Mouse (Mus musculus) hindbrain, embryonic 13.5 days (tissue): Measurements from ENCODE around the gene Casz1. TPM values are rescaled to one million over a fixed set of nuclear protein-coding genes. Genes with fewer than 3 reads are reported as not detected.
A peak's percentile ranks its signal among the peaks of the same experiment; 100 is the strongest.

Experiments used
- ATAC-seq: fragments of 200-750 bp; cut with Nextera tagmentation; 2 replicates; pipeline ENCODE4 v1.8.0; 2017; ENCODE audit warnings: moderate TSS enrichment; ENCODE audit not compliant: low FRiP score
- H3K27ac ChIP-seq: fragments of 300-500 bp; sonication (generic); 2 replicates; pipeline ENCODE4 v1.5.1; 2015; ENCODE audit warnings: inconsistent platforms, mild to moderate bottlenecking, moderate library complexity
- H3K27me3 ChIP-seq: fragments of 300-500 bp; sonication (generic); 2 replicates; pipeline ENCODE4 v1.6.1; 2015; ENCODE audit warnings: mild to moderate bottlenecking, inconsistent platforms
- H3K36me3 ChIP-seq: fragments of 300-500 bp; sonication (generic); 2 replicates; pipeline ENCODE4 v1.6.1; 2015; ENCODE audit warnings: mild to moderate bottlenecking, inconsistent platforms
- H3K4me1 ChIP-seq: fragments of 300-500 bp; sonication (generic); replicated peaks from 2 replicates; pipeline ENCODE4 v1.6.1; 2015; ENCODE audit warnings: inconsistent platforms
- H3K4me2 ChIP-seq: fragments of 300-500 bp; sonication (generic); 2 replicates; pipeline ENCODE4 v1.6.1; 2015; ENCODE audit warnings: inconsistent platforms, mild to moderate bottlenecking, moderate library complexity
- H3K4me3 ChIP-seq: fragments of 300-500 bp; sonication (generic); 2 replicates; pipeline ENCODE4 v1.5.1; 2015; ENCODE audit warnings: mild to moderate bottlenecking, inconsistent platforms
- H3K9ac ChIP-seq: fragments of 300-500 bp; sonication (generic); 2 replicates; pipeline ENCODE4 v1.6.1; 2015; ENCODE audit warnings: mild to moderate bottlenecking, inconsistent platforms
- H3K9me3 ChIP-seq: fragments of 300-500 bp; sonication (generic); 2 replicates; pipeline ENCODE4 v1.6.1; 2016; ENCODE audit warnings: inconsistent platforms
- WGBS: fragments of 180-500 bp; shearing (Covaris S2); methylation state at CpG from one replicate; pipeline ENCODE4 v1.1.7; 2015; 5-methylcytosine and 5-hydroxymethylcytosine counted together
- polyA plus RNA-seq: library from polyadenylated mRNA; unstranded; fragments of >200 nt; fragmentation: Nextera tagmentation; extraction: Ambion mirVana; gene quantifications from 2 replicates; pipeline ENCODE4 v1.2.1, GENCODE M21; 2015

Casz1 gene
- polyA plus RNA-seq, 1 experiment from 2014 or later = 6.7 TPM

DNA sequence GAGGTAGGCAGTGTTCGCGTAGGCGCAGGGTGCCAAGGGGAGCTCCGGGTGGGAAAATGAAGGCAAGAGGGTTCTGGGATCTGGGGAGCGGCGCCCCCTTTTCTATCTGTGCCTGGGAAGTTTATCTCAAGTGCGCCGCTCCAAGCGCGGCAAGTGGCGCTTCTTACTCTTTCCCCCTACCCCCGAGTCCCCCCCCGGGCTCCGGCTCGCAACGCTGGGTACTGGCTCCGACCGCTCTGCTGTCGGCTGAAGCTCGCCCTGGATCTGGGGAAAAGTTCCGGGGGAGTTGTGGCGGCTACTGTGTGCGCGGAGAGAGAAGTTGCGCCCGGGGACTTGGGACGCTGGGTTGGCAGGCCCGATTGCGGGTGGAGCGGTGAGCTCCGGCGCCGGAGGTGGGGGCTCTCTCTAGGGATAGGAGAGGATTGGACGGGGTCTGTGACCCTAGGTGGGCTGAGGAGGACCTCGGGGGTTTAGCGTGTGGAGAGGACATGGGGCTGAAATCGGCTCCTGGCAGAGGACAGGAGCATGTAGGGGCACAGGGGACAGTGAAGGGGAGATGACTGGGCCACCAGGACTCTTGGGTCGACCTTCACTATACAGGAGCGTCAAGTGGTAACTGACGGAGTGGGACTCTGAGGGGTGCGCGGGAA is 1.1 kb downstream of the Casz1 start:
- Histone ChIP-seq H3K36me3 (no peaks in the 10 kb centered on the region), H3K9me3 (no peaks in the 10 kb centered on the region), H3K4me1 (peaks cover 62% of the 10 kb centered on the region), H3K27me3 (peaks cover 89% of the 10 kb centered on the region), H3K4me2 (peak overlapping the region; percentile 99), H3K9ac (peak overlapping the region; percentile 69), H3K27ac (peak overlapping the region; percentile 80), H3K4me3 (peak overlapping the region; percentile 60)
- WGBS = 0% methylated on average over 42 of the region's 42 CpGs
- ATAC-seq = no peak

DNA sequence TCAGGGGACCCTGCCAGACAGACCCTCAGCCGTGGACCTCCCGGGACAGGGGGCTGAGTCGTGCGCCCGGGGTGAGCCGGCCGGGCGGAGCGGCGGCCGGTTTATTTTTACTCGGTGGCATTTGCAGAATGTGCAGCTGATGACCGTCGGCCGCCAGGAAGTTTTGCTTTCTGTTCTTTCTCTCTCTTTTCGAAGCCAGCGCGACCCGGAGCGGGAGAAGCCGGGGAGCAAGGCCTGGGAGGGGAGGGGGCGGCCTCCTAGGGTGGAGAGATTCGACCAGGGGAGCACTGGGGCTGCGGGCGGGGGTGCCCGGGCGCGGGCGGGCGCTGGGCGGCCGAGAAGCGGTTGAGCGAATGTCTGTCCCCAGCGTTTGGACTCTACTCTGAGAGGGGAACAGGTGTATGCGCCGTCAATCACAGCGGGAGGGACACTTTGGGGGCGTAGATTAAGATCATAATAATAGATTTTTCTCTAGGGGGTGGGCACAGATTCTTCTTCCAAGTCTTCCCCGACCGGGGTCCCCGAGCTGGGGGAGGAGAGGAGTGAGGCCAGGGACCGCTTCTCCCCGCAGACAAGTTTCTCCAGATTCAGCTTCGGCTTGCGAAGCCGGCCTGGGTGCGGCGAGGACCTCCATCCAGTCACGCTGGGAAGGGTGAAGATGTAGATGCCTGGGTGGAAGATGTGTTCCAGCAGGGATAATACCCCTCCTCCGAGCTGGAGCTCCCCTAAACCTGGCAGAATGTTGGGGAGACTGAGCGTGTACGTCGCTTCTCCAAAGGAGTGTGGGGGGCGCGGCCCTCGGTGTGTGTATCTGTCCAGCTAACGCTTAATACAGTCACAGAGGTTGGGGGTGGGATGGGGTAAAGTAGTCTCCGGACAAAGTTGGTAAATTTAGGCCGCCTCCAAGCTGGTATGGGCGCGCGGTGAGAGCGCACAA is 1.9 kb downstream of the Casz1 start:
- Histone ChIP-seq H3K9me3 (no peaks in the 10 kb centered on the region), H3K4me2 (peak overlapping the region; percentile 99), H3K36me3 (no peaks in the 10 kb centered on the region), H3K27me3 (peaks cover 89% of the 10 kb centered on the region), H3K9ac (peak overlapping the region; percentile 69), H3K4me3 (peak overlapping the region; percentile 60), H3K27ac (peak overlapping the region; percentile 58), H3K4me1 (peaks cover 70% of the 10 kb centered on the region)
- WGBS = under 1% methylated on average over 64 of the region's 64 CpGs
- ATAC-seq = no peak

DNA sequence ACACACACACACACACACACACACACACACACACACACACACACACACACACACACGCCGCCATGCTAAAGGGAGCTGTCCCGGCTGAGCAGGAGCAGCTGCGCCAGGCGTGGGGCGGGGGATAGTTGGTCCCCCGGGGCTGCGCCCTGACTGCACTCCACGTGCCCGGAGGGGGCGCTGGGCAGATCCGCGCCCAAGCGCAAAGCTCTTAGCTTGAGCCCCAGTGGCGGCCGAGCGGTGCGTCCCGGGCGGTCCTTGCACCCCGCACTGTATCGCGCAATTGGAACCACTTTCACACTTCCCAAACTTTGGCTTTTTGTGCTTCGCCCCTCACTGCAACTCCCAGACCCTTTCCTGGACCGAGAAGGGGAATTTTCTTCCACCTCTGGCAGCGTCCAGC is 2.6 kb downstream of the Casz1 start:
- H3K36me3 ChIP-seq = no peaks in the 10 kb centered on the region
- WGBS = under 1% methylated on average over 25 of the region's 26 CpGs
- peaks cover 76% of the 10 kb centered on the region for H3K4me1 ChIP-seq
- H3K4me3 ChIP-seq = peak overlapping the region; percentile 60
- H3K9ac ChIP-seq = peak overlapping the region; percentile 63
- ATAC-seq = no peak
- H3K27me3 ChIP-seq = peaks cover 88% of the 10 kb centered on the region
- H3K9me3 ChIP-seq = no peaks in the 10 kb centered on the region
- peak overlapping the region; percentile 32; the same call in 1 of the 2 replicates for H3K27ac ChIP-seq
- H3K4me2 ChIP-seq = peak overlapping the region; percentile 99

DNA sequence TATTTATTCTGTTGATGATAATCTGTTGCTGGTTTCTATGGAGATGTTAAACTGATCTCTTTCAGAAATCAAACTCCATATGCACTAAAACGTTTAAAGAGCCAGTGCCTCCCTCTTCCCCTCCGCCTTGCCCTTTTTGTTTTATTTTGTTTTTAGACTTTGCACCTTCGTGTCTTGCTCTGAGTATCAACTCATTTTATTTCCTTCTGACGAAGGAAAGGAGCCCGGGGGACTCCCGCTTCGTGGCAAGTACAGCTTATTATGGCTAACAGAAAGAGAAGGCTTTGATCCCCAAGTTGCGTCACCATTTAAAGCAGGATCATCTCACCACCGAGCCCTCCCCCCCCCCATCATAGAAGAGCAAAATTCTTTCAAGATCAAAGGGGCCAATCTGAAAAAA is 3.2 kb downstream of the Casz1 start:
- Histone ChIP-seq H3K36me3 (no peaks in the 10 kb centered on the region), H3K4me2 (peak overlapping the region; percentile 99), H3K9me3 (no peaks in the 10 kb centered on the region), H3K27ac (no peak overlapping the region), H3K27me3 (peaks cover 87% of the 10 kb centered on the region), H3K4me1 (peaks cover 81% of the 10 kb centered on the region), H3K9ac (no peak overlapping the region), H3K4me3 (peak overlapping the region; percentile 60)
- under 1% methylated on average over 9 of the region's 9 CpGs for WGBS
- no peak for ATAC-seq

DNA sequence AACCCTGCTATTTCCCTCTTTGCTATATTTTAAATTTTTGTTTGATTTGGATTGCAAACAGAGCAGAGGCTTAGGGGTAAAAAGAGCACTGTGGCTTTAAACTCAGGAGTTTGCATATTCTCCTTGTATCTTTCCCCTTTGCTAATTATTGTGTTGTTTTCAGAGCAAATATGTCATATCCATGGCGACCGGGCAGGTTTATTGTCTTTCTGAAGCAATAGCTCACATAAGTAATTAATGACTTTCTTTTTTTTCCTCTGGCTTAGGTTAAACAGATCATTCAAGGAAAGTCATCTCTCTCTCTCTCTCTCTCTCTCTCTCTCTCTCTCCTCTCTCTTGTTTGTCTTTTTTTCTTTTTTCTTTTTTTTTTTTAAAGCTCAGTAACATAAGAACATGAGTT is 4.6 kb downstream of the Casz1 start:
- ATAC-seq = no peak
- Histone ChIP-seq H3K4me3 (no peak overlapping the region), H3K4me2 (0 out of 2 replicates have a peak overlapping the region, but pooled peaks have one; percentile 4), H3K4me1 (peaks cover 87% of the 10 kb centered on the region), H3K27ac (no peak overlapping the region), H3K9ac (no peak overlapping the region; the same call in 1 of the 2 replicates), H3K9me3 (no peaks in the 10 kb centered on the region), H3K27me3 (peaks cover 89% of the 10 kb centered on the region), H3K36me3 (no peaks in the 10 kb centered on the region)
- WGBS = 15% methylated on average over 2 of the region's 2 CpGs

DNA sequence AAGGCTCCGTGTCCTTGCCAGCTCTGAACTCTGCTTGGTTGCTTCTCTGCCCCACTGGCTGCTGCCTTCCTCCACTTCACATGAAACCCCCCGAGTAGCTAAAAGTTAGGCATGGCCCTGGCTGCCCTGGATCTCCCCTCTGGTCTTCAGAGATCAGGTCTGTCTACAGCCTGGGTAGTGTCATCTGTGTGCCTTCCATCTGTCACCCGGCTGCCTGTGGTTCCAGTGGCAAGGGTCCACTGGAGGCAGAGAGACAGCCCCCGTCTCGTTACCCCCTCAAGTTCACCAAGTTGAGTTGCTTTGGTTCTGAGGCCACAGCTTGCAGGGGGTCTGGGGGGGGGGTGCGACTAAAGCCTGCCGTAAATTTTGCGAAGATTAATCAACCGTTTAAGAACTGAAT is 6.5 kb downstream of the Casz1 start:
- Histone ChIP-seq H3K4me3 (no peak overlapping the region), H3K4me2 (peak overlapping the region; percentile 23; the same call in 1 of the 2 replicates), H3K36me3 (no peaks in the 10 kb centered on the region), H3K27ac (0 out of 2 replicates have a peak overlapping the region, but pooled peaks have one; percentile 12), H3K27me3 (peaks cover 94% of the 10 kb centered on the region), H3K9me3 (no peaks in the 10 kb centered on the region), H3K9ac (peak overlapping the region; percentile 19), H3K4me1 (peaks cover 82% of the 10 kb centered on the region)
- ATAC-seq = no peak
- WGBS = 36% methylated on average over 9 of the region's 9 CpGs

DNA sequence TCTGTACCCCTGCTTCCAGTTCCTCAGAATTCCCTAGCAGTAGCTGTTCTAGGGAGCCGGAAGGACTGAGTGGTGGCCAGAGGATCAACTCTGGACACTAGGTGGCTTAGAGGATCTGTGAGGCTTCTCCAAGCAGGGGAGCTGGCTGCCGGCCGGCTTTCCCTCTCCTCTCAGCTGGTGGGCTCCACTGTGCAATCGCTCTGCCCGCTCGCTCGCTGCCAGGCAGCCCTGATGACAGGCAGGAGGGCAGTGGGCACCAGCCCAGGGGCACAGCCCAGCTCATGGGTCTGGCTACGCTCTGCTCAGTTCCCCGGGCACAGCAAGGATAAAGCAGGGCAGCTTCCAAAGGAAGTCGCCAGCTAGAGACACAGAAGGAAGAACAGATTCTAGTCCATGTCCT is 7.7 kb downstream of the Casz1 start:
- no peak overlapping the region for H3K4me3 ChIP-seq
- H3K4me2 ChIP-seq = peak overlapping the region; percentile 38
- peaks cover 95% of the 10 kb centered on the region for H3K27me3 ChIP-seq
- H3K27ac ChIP-seq = 0 out of 2 replicates have a peak overlapping the region, but pooled peaks have one; percentile 12
- ATAC-seq = peak; percentile 70
- no peaks in the 10 kb centered on the region for H3K9me3 ChIP-seq
- H3K4me1 ChIP-seq = peaks cover 81% of the 10 kb centered on the region
- 9% methylated on average over 10 of the region's 10 CpGs for WGBS
- H3K9ac ChIP-seq = peak overlapping the region; percentile 26
- H3K36me3 ChIP-seq = no peaks in the 10 kb centered on the region

DNA sequence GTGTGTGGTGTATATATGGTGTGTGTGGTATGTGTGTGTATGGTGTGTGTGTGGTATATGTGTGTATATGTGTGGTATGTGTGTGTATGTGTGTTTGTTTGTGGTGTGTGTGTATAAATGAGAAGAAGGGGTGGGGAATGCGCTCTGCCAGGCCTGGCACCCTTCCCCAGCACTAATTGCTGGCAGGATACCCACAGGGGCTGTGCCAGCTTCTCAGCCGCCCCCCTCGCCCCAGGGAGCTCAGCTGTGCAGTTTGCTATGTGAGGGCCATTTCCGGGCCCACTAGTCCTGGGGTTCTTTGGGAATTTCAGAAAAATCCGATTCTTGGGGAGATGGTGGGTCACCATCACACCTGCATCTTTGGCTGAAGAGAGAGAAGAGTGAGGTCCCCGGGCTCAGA is 9.0 kb downstream of the Casz1 start:
- H3K36me3 ChIP-seq = no peaks in the 10 kb centered on the region
- H3K4me3 ChIP-seq = no peak overlapping the region
- no peak overlapping the region for H3K27ac ChIP-seq
- H3K9ac ChIP-seq = no peak overlapping the region
- H3K4me2 ChIP-seq = no peak overlapping the region
- peaks cover 76% of the 10 kb centered on the region for H3K4me1 ChIP-seq
- no peaks in the 10 kb centered on the region for H3K9me3 ChIP-seq
- WGBS = 80% methylated on average over 6 of the region's 6 CpGs
- ATAC-seq = no peak
- H3K27me3 ChIP-seq = peaks cover 96% of the 10 kb centered on the region

DNA sequence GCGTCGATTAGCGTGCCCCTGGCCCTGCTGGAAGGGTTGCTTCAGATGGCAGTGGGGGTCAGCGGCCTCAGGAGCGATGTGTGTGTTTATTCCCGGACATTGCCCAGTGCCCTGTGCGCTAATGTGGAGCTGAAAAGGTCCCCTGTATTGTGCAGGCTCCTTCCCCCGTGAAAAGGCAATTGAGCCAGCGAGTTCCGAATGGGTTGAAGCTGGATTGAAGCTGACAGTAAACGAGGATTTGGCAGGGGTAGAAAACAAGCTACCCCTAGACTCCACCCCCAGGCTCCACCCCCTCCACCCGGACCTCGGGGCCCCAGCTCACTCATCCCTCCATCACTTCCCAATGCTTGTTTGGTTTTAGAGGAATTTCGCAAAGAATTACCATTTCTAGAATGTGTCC is 12.3 kb downstream of the Casz1 start:
- H3K27me3 ChIP-seq = peaks cover 80% of the 10 kb centered on the region
- 4% methylated on average over 14 of the region's 14 CpGs for WGBS
- no peak for ATAC-seq
- peaks cover 53% of the 10 kb centered on the region for H3K4me1 ChIP-seq
- peak overlapping the region; percentile 33 for H3K4me2 ChIP-seq
- no peak overlapping the region for H3K27ac ChIP-seq
- no peak overlapping the region for H3K4me3 ChIP-seq
- H3K9ac ChIP-seq = peak overlapping the region; percentile 19; the same call in 1 of the 2 replicates
- no peaks in the 10 kb centered on the region for H3K36me3 ChIP-seq
- H3K9me3 ChIP-seq = no peaks in the 10 kb centered on the region

DNA sequence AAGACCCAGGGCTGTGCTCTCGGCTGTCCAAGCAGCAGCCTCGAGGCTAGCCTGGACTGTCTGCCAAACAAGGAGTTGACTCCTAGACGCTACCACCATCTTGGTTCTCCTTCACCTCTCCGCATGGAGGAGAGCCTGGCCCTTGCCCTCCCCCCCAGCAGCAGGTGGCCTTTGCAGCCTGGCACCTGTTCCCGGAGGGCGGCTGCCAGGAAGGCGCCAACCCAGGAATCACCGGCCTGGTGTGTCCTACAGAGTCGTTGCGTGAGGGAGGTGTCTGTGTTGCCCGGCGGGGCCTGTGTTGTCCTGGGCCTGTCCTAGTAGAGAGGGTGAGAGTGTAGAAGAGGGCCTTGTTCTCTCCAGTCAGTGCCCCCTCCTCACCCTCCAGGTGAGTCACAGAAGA is 13.9 kb downstream of the Casz1 start:
- H3K4me3 ChIP-seq = no peak overlapping the region
- H3K36me3 ChIP-seq = no peaks in the 10 kb centered on the region
- H3K27me3 ChIP-seq = peaks cover 76% of the 10 kb centered on the region
- 90% methylated on average over 12 of the region's 12 CpGs for WGBS
- H3K9me3 ChIP-seq = no peaks in the 10 kb centered on the region
- no peak for ATAC-seq
- H3K27ac ChIP-seq = no peak overlapping the region
- no peak overlapping the region for H3K9ac ChIP-seq
- peaks cover 39% of the 10 kb centered on the region for H3K4me1 ChIP-seq
- no peak overlapping the region for H3K4me2 ChIP-seq

DNA sequence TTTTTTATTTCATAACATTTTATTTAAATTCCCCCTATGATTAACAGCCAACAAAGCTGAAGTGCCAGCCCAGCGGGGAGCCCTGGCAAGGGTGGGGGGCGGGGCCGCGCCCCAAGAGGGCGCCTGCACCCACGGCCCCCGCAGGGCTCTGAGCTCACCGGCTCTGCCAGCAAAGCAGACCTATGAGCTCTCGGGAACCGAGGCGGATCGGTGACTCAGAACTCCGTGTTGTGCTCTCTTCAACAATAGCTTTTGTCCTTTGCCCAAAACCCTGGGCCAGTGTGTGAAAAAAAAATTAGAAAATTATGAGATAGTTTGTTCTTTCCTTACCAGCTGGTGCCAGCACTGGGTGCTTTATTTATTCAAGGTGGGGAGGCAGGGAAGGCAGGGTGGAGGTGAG is 15.9 kb downstream of the Casz1 start:
- Histone ChIP-seq H3K4me1 (peaks cover 24% of the 10 kb centered on the region), H3K9ac (no peak overlapping the region), H3K4me3 (no peak overlapping the region), H3K4me2 (no peak overlapping the region), H3K9me3 (no peaks in the 10 kb centered on the region), H3K27ac (no peak overlapping the region), H3K27me3 (peaks cover 67% of the 10 kb centered on the region), H3K36me3 (no peaks in the 10 kb centered on the region)
- WGBS = 54% methylated on average over 13 of the region's 13 CpGs
- no peak for ATAC-seq

DNA sequence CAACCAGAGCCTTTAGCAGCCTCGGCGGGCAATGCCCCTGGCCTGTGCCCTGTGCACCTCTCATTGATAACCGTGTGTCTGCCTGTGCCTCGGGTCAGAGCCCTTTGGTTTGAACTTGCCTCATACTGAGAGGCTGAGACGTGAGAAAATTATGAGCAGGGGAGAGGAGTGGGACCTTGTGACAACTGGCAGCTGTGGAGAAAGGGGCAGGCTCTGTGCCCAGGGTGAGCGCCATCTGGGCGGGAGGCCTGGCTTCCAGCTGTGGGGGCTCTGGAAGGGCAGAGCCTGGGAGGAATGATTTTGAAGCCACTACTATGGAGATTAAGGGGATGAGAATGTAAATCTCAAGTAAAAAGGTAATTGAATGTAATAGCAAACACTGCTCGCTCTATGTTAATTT is 19.1 kb downstream of the Casz1 start:
- Histone ChIP-seq H3K9ac (no peak overlapping the region), H3K27me3 (peaks cover 56% of the 10 kb centered on the region), H3K9me3 (no peaks in the 10 kb centered on the region), H3K27ac (no peak overlapping the region; the same call in 1 of the 2 replicates), H3K4me3 (no peak overlapping the region), H3K4me1 (peaks cover 18% of the 10 kb centered on the region), H3K36me3 (no peaks in the 10 kb centered on the region), H3K4me2 (no peak overlapping the region)
- no peak for ATAC-seq
- WGBS = 63% methylated on average over 8 of the region's 8 CpGs
